Mouse (Mus musculus) lung, adult 2 months (tissue): ENCODE results near the gene Nid1.

Source experiments
- CTCF ChIP-seq: fragments of 200-500 bp; IDR thresholded peaks from 2 replicates; pipeline ENCODE4 v1.5.1; 2011; ENCODE audit warnings: mild to moderate bottlenecking, low read length, control low read depth; ENCODE audit not compliant: insufficient read depth
- POLR2A ChIP-seq: fragments of 200-500 bp; IDR thresholded peaks from 2 replicates; pipeline ENCODE4 v1.6.1; 2011; ENCODE audit warnings: low read depth, mild to moderate bottlenecking, control low read depth, low read length, borderline replicate concordance; ENCODE audit errors: extremely low read depth

DNA sequence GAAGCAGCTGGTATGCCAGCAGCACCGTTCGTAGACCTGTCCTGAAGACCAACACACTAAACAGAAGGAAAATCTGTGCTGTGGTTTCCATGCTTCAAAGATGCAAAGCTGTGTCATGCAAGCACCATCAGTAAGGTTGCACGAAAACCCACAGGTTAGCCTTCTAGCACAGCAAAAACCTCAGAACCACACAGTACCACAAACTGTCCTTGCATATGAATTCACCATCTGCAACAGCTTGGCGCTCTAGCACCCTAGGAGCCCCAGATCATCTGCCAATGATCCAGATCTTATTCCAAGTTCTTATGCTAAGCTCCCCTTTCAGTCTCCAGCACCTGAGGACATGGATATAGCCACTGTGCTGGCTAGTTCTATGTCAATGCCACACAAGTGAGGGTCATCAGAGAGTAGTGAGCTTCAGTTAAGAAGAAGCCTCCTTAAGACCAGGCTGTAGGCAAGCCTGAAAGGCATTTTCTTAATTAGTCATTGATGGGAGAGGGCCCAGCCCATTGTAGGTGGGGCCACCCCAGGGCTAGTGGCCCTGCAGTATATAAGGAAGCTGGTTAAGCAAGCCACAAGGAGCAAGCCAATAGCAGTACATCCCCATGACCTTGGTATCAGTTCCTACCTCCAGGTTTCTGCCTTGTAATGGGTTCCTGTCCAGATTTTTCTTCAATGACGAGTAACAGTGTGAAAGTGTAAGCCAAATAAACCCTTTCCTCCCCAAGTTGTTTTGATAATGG is 119.8 kb downstream of the Nid1 start:
- TF ChIP-seq CTCF (no peak), POLR2A (no peak)
